Mouse (Mus musculus) lung, embryonic 16.5 days (tissue): ENCODE results near the gene Lmo4. TPM values are rescaled to one million over a fixed set of nuclear protein-coding genes. Genes with fewer than 3 reads are reported as not detected.

ENCODE experiments used
- ATAC-seq: fragments of 200-750 bp; cut with Nextera tagmentation; 2 replicates; pipeline ENCODE4 v1.8.0; 2017; ENCODE audit warnings: low read depth, mild to moderate bottlenecking, moderate library complexity
- H3K27ac ChIP-seq: fragments of 300-500 bp; sonication (generic); 2 replicates; pipeline ENCODE4 v1.5.1; 2014; ENCODE audit warnings: mild to moderate bottlenecking, control low read depth, low read length
- H3K27me3 ChIP-seq: fragments of 300-500 bp; sonication (generic); 2 replicates; pipeline ENCODE4 v1.6.1; 2014; ENCODE audit warnings: low read depth, low read length, mixed read lengths; ENCODE audit not compliant: control insufficient read depth, insufficient read depth
- H3K36me3 ChIP-seq: fragments of 300-500 bp; sonication (generic); 2 replicates; pipeline ENCODE4 v1.6.1; 2014; ENCODE audit warnings: low read length; ENCODE audit not compliant: control insufficient read depth, insufficient read depth
- H3K4me1 ChIP-seq: fragments of 300-500 bp; sonication (generic); replicated peaks from 2 replicates; pipeline ENCODE4 v1.6.1; 2014; ENCODE audit warnings: low read length, mixed read lengths; ENCODE audit not compliant: control insufficient read depth, insufficient read depth
- H3K4me2 ChIP-seq: fragments of 300-500 bp; sonication (generic); 2 replicates; pipeline ENCODE4 v1.6.1; 2014; ENCODE audit warnings: low read depth, low read length, control low read depth
- H3K4me3 ChIP-seq: fragments of 300-500 bp; sonication (generic); 2 replicates; pipeline ENCODE4 v1.5.1; 2014; ENCODE audit warnings: mild to moderate bottlenecking, low read length, control low read depth
- H3K9ac ChIP-seq: fragments of 300-500 bp; sonication (generic); 2 replicates; pipeline ENCODE4 v1.6.1; 2014; ENCODE audit warnings: low read length, control low read depth
- H3K9me3 ChIP-seq: fragments of 300-500 bp; sonication (generic); 2 replicates; pipeline ENCODE4 v1.6.1; 2016; ENCODE audit warnings: low read length; ENCODE audit not compliant: control insufficient read depth
- WGBS: fragments of 180-500 bp; shearing (Covaris S2); extraction: QIAGEN DNeasy Blood & Tissue Kit; methylation state at CpG from one replicate; pipeline ENCODE4 v1.1.7; 2014; 5-methylcytosine and 5-hydroxymethylcytosine counted together
- polyA plus RNA-seq: library from polyadenylated mRNA; unstranded; fragments of >200 nt; fragmentation: Nextera tagmentation; extraction: Ambion mirVana; gene quantifications from 2 replicates; pipeline ENCODE4 v1.2.1, GENCODE M21; 2015

Gene Lmo4
- polyA plus RNA-seq, 1 experiment from 2014 or later = 73.3 TPM

DNA sequence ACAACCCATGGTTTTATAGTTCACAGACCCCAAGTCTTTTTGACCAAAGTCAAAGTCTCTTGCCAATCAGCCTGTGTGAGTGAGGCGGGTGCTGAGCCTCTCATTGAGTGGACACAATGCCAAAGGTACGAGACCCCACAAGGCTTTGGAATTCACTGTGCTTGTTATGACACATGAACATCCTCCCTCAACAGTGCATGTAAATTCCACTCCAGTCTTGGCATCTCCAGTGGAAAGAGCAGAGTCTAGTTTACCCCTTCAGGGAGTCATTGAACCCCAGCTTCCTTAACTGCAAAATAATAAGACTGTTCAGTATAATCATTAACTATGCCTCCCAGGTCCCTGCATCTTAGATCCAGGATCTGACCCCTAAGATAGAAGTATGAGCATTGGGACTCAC is 41.3 kb downstream of the Lmo4 start:
- Histone ChIP-seq H3K9me3 (no peaks in the 10 kb centered on the region), H3K36me3 (no peaks in the 10 kb centered on the region), H3K4me3 (no peak overlapping the region), H3K9ac (no peak overlapping the region), H3K4me2 (no peak overlapping the region), H3K4me1 (0 out of 2 replicates have a peak, but pooled peaks cover 3% of the 10 kb centered on the region), H3K27me3 (no peaks in the 10 kb centered on the region), H3K27ac (no peak overlapping the region)
- no peak for ATAC-seq
- WGBS = 81% methylated on average over 2 of the region's 2 CpGs

DNA sequence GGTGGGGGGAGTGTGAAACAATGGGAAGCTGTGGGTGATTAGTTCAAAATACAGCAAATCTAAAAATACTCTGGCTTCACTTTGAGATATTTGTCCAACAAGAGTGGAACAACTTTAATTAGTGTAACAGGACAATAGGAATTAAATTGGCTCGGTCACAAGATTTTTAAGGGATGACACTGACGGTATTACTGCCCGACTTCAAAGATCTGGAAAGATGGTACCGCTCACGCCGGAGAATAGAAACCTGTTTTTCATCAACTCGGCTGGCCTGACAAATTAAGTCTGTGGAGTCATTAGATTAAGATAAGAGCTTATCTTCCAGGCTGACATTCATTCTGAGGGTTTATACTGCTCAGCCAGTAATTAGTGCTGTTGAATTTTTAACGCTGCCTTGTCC is 42.9 kb downstream of the Lmo4 start:
- no peak for ATAC-seq
- H3K9ac ChIP-seq = no peak overlapping the region
- no peaks in the 10 kb centered on the region for H3K36me3 ChIP-seq
- H3K4me1 ChIP-seq = 0 out of 2 replicates have a peak, but pooled peaks cover 3% of the 10 kb centered on the region
- H3K27me3 ChIP-seq = no peaks in the 10 kb centered on the region
- no peak overlapping the region for H3K4me2 ChIP-seq
- H3K4me3 ChIP-seq = no peak overlapping the region
- H3K9me3 ChIP-seq = no peaks in the 10 kb centered on the region
- no peak overlapping the region for H3K27ac ChIP-seq
- 37% methylated on average over 8 of the region's 8 CpGs for WGBS

DNA sequence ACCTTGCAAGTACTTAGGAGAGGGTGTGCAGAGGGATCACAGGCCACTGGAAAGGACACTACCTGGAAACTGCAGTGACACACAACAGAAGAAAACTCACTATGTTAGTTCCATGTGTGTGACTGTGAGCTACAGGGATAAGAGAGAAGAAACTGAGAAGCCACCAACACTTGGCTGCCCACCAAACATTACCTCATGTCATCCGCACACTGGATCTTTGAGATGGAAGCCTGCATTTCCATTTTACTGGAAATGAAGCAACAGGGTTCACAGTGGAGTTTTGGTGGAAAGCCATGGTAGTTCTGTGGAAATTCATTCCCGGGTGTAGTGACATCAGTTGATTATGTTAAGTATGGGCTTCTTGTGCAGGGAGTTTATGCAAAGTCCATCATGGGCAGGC is 43.8 kb downstream of the Lmo4 start:
- ATAC-seq = no peak
- 59% methylated on average over 2 of the region's 2 CpGs for WGBS
- no peak overlapping the region for H3K27ac ChIP-seq

DNA sequence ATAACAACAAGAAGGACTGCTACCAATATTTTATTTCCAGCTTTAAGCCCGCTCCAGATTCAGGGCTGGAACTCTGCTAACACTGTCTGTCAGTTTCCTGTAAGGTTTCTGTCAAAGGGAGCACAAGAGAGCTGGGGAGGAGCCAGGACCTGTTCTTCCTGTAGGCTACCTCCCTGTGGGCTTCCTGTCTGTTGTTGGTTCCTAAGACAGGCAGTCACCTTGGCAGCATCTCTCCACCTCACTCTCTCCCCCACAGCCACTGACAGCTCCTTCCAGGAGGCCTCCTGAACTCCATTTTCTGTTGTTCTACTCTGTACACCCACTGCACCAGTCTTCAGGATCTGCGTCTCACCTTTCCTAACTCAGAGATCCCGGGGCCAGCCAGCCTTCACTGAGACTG is 49.3 kb downstream of the Lmo4 start:
- H3K9me3 ChIP-seq = no peaks in the 10 kb centered on the region
- no peaks in the 10 kb centered on the region for H3K36me3 ChIP-seq
- no peak overlapping the region for H3K9ac ChIP-seq
- no peak overlapping the region for H3K4me3 ChIP-seq
- H3K27ac ChIP-seq = no peak overlapping the region
- WGBS = 73% methylated on average over 3 of the region's 3 CpGs
- no peak overlapping the region for H3K4me2 ChIP-seq
- ATAC-seq = no peak
- no peaks in the 10 kb centered on the region for H3K27me3 ChIP-seq
- no peaks in the 10 kb centered on the region for H3K4me1 ChIP-seq

More for the DNA sequence above, 43.8 kb downstream of the Lmo4 start:
- no peak overlapping the region for H3K9ac ChIP-seq
- H3K4me3 ChIP-seq = no peak overlapping the region
- no peak overlapping the region for H3K4me2 ChIP-seq
- no peaks in the 10 kb centered on the region for H3K27me3 ChIP-seq
- H3K4me1 ChIP-seq = 0 out of 2 replicates have a peak, but pooled peaks cover 3% of the 10 kb centered on the region
- no peaks in the 10 kb centered on the region for H3K36me3 ChIP-seq
- no peaks in the 10 kb centered on the region for H3K9me3 ChIP-seq

DNA sequence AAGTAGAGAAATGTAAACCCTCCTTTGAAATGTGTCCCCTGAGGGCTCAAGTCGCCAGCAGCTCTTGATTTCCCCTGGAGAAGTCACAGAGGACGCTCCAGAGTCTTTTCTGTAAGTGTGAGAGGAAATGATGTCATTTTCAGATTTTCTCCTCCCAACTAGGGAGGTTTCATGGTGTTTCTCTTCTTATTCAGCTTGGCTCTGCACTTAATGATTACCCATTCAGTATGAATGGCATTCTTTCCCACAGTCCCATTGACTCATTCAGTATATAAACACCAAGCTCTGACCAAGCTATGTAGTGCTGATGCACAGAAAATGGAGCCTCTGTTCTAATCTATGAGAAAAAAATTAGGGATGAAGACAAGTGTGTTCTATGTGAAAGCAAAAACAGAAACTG is 51.6 kb downstream of the Lmo4 start:
- Histone ChIP-seq H3K9ac (no peak overlapping the region), H3K4me3 (no peak overlapping the region), H3K36me3 (no peaks in the 10 kb centered on the region), H3K4me1 (no peaks in the 10 kb centered on the region), H3K9me3 (no peaks in the 10 kb centered on the region), H3K27me3 (no peaks in the 10 kb centered on the region), H3K27ac (no peak overlapping the region), H3K4me2 (no peak overlapping the region)
- 42% methylated on average over 2 of the region's 2 CpGs for WGBS
- ATAC-seq = no peak

DNA sequence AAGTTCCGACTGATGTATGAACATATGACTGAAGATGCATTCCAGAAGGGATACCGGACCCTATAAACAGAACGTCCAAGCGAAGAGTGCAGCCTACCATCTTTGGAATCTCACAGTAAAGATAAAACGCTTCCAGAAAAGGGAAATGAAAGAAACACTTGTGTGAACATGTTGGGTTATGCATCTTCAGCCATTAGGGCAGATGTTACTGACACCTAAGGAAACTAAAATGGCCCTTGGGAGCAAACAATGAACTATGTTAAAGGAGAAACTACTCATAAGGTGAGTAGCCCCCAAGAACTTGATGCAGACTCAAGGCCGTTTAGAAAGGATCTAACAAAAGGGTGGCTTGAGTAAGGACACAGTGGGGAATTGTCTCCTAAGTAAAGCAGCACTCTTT is 54.0 kb downstream of the Lmo4 start:
- H3K36me3 ChIP-seq = no peaks in the 10 kb centered on the region
- ATAC-seq = no peak
- 76% methylated on average over 6 of the region's 6 CpGs for WGBS

DNA sequence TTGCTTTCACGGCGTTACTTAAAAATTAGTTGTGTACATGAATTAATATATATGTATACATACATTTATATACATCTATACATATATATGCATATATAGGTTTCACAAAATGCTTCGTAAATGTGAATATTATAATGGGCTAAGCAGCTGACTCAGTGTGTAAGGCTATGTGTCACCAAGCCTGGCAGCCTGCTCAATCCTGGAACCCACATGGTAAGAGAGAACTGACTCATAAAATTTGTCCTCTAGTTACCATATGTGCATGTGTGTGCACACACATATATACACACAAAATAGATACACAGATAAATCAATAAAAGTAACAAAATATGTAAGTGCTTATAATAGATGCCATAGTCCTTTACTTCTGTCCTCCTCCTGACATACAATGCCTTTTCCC is 56.8 kb downstream of the Lmo4 start:
- no peak overlapping the region for H3K4me2 ChIP-seq
- H3K4me1 ChIP-seq = no peaks in the 10 kb centered on the region
- no peak overlapping the region for H3K9ac ChIP-seq
- no peak overlapping the region for H3K4me3 ChIP-seq
- H3K9me3 ChIP-seq = no peaks in the 10 kb centered on the region
- H3K27me3 ChIP-seq = no peaks in the 10 kb centered on the region
- no peaks in the 10 kb centered on the region for H3K36me3 ChIP-seq
- no peak overlapping the region for H3K27ac ChIP-seq
- WGBS = 94% methylated on average over 3 of the region's 3 CpGs
- no peak for ATAC-seq

More for the DNA sequence above, 54.0 kb downstream of the Lmo4 start:
- H3K4me2 ChIP-seq = no peak overlapping the region
- no peak overlapping the region for H3K4me3 ChIP-seq
- no peaks in the 10 kb centered on the region for H3K4me1 ChIP-seq
- no peak overlapping the region for H3K9ac ChIP-seq
- H3K27ac ChIP-seq = no peak overlapping the region
- H3K27me3 ChIP-seq = no peaks in the 10 kb centered on the region
- no peaks in the 10 kb centered on the region for H3K9me3 ChIP-seq

DNA sequence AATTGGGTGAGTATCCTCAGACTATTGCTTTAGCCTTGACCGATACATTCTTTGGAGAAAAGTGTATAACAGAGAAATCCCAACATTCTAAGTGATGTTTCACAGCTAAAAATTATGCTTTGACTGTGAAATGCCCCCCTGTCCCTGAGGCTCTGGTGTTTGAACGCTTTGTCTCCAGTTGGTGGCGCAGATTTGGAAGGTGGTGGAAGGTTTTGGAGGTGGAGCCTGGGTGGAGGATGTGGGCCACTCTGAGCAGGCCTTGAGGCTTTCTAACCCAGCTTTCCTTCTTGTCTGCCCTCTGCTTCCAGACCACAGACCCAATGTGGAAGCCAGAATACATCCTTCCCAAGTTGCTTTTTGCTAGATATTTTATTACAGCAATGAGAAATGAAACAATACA is 57.8 kb downstream of the Lmo4 start:
- 80% methylated on average over 3 of the region's 3 CpGs for WGBS
- Histone ChIP-seq H3K9ac (no peak overlapping the region), H3K9me3 (no peaks in the 10 kb centered on the region), H3K4me3 (no peak overlapping the region), H3K27me3 (no peaks in the 10 kb centered on the region), H3K27ac (no peak overlapping the region), H3K4me2 (no peak overlapping the region), H3K4me1 (no peaks in the 10 kb centered on the region), H3K36me3 (no peaks in the 10 kb centered on the region)
- ATAC-seq = no peak

DNA sequence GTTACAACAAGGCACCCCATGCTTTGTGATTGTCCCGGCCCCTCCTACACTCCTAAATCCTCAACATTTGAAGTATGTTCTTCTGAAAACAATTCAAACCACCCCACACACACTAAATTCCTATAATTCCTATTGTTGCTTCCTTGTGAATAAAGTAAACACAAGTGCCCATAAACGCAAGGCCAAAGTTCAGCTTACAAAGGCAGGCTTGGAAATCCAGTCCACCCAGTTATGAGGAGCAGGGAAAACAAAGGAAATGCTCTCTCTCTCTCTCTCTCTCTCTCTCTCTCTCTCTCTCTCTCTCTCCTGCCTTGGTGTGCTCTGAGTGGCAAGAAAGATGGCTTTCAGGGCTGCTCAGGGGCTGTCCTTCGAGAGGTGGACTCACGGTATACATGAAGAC is 61.0 kb downstream of the Lmo4 start:
- WGBS = 78% methylated on average over 4 of the region's 4 CpGs

DNA sequence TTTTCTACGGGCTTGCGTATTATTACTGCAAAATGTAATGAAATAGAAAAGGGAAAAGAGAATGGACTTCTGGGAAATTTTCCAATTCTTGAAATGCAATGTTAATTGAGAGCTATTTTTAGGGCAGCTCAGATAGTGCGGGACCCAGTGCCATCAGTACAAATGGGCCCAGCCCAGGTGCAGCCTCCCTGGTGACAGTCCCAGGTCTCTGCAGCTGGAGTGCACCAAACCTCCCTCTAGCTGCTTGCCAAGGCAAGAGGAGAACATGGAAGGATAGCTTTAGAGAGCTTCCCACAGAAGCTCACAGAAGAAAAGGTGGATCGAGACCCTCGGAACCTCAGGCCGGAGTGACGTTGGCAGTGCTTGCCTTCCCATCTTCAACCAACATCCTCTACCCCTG is 62.1 kb downstream of the Lmo4 start:
- 84% methylated on average over 7 of the region's 7 CpGs for WGBS
- Histone ChIP-seq H3K4me3 (no peak overlapping the region), H3K27me3 (no peaks in the 10 kb centered on the region), H3K4me1 (no peaks in the 10 kb centered on the region), H3K4me2 (no peak overlapping the region), H3K27ac (no peak overlapping the region), H3K9ac (no peak overlapping the region), H3K36me3 (no peaks in the 10 kb centered on the region), H3K9me3 (no peaks in the 10 kb centered on the region)
- no peak for ATAC-seq

More for the DNA sequence above, 61.0 kb downstream of the Lmo4 start:
- Histone ChIP-seq H3K9me3 (no peaks in the 10 kb centered on the region), H3K36me3 (no peaks in the 10 kb centered on the region), H3K4me2 (no peak overlapping the region), H3K27me3 (no peaks in the 10 kb centered on the region), H3K4me1 (no peaks in the 10 kb centered on the region), H3K27ac (no peak overlapping the region), H3K9ac (no peak overlapping the region), H3K4me3 (no peak overlapping the region)
- no peak; the same call in 1 of the 2 replicates for ATAC-seq
